Mouse (Mus musculus) neural tube, embryonic 11.5 days (tissue): ENCODE data around the gene Fam167b. TPM values are rescaled to one million over a fixed set of nuclear protein-coding genes. Genes with fewer than 3 reads are reported as not detected.
A peak's percentile ranks its signal among the peaks of the same experiment; 100 is the strongest.

Experiments used
- ATAC-seq: fragments of 200-750 bp; cut with Nextera tagmentation; 2 replicates; pipeline ENCODE4 v1.8.0; 2017; ENCODE audit warnings: moderate number of reproducible peaks, mild to moderate bottlenecking, moderate TSS enrichment, moderate library complexity; ENCODE audit not compliant: insufficient read depth, low FRiP score, low TSS enrichment
- DNase-seq: peaks from one replicate; pipeline ENCODE4 v3.0.0-alpha.2; 2015; ENCODE audit warnings: low spot score
- H3K27ac ChIP-seq: fragments of 300-500 bp; sonication (generic); 2 replicates; pipeline ENCODE4 v1.5.1; 2014; ENCODE audit warnings: low read depth, mild to moderate bottlenecking, low read length
- H3K27me3 ChIP-seq: fragments of 300-500 bp; sonication (generic); 2 replicates; pipeline ENCODE4 v1.6.1; 2014; ENCODE audit warnings: mild to moderate bottlenecking, low read length, mixed read lengths; ENCODE audit not compliant: control insufficient read depth, insufficient read depth
- H3K36me3 ChIP-seq: fragments of 300-500 bp; sonication (generic); 2 replicates; pipeline ENCODE4 v1.6.1; 2014; ENCODE audit warnings: mild to moderate bottlenecking, low read length, moderate library complexity, mixed read lengths; ENCODE audit not compliant: control insufficient read depth, insufficient read depth
- H3K4me1 ChIP-seq: fragments of 300-500 bp; sonication (generic); 2 replicates; pipeline ENCODE4 v1.6.1; 2014; ENCODE audit warnings: low read length, mixed read lengths; ENCODE audit not compliant: control insufficient read depth, insufficient read depth
- H3K4me2 ChIP-seq: fragments of 300-500 bp; sonication (generic); 2 replicates; pipeline ENCODE4 v1.6.1; 2014; ENCODE audit warnings: low read depth, mild to moderate bottlenecking, moderate library complexity
- H3K4me3 ChIP-seq: fragments of 300-500 bp; sonication (generic); 2 replicates; pipeline ENCODE4 v1.5.1; 2014; ENCODE audit warnings: low read depth, low read length
- H3K9ac ChIP-seq: fragments of 300-500 bp; sonication (generic); 2 replicates; pipeline ENCODE4 v1.6.1; 2014; ENCODE audit warnings: mild to moderate bottlenecking, low read length
- H3K9me3 ChIP-seq: fragments of 300-500 bp; sonication (generic); 2 replicates; pipeline ENCODE4 v1.6.1; 2016; ENCODE audit warnings: low read length; ENCODE audit not compliant: control insufficient read depth
- WGBS: fragments of 180-500 bp; shearing (Covaris S2); extraction: QIAGEN DNeasy Blood & Tissue Kit; methylation state at CpG from one replicate; pipeline ENCODE4 v1.1.7; 2014; 5-methylcytosine and 5-hydroxymethylcytosine counted together
- polyA plus RNA-seq: library from polyadenylated mRNA; unstranded; fragments of >200 nt; fragmentation: Nextera tagmentation; extraction: Ambion mirVana; gene quantifications from 2 replicates; pipeline ENCODE4 v1.2.1, GENCODE M21; 2014

Gene Fam167b
- polyA plus RNA-seq, result 1.1 and 1.3 TPM in 2 replicates

DNA sequence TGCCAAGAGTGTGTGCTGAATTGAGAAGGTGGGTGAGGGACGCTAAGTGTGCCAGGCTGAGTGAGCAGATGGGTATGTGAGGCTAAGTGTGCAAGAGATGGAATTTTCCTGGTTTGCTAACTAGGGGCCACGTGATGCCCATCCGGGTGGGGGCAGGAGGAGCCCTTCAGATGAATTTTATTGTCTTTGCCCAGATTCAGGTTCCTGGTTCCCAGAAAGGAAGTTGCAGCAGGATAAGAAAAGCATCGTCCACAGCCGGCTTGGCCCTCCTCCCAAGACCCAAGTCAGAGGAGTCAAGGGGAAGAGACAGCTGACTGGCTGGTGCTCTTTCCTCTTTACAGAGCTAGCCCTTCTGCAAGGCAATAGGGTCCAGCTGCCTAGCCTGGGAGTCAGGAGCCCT is at the start of gene Fam167b:
Fam167b (minus strand) TSS at position 84 of the 400 bp plus-strand sequence.
- H3K4me2 ChIP-seq, result no peak within 1 kb of the TSS
- H3K4me1 ChIP-seq, result no peaks in the 10 kb centered on the region
- no peaks in the 10 kb centered on the region for H3K27me3 ChIP-seq
- ATAC-seq, result no peak
- no peak within 1 kb of the TSS for H3K4me3 ChIP-seq
- DNase-seq, result no peak
- no peak within 1 kb of the TSS for H3K9ac ChIP-seq
- H3K9me3 ChIP-seq, result no peaks in the 10 kb centered on the region
- no peak within 1 kb of the TSS for H3K27ac ChIP-seq
- H3K36me3 ChIP-seq, result no peaks in the 10 kb centered on the region
- WGBS, result 85% methylated on average over 5 of the region's 5 CpGs

- Histone ChIP-seq H3K36me3 (peaks cover 29% of the 10 kb centered on the region), H3K9ac (no peak overlapping the region), H3K9me3 (no peaks in the 10 kb centered on the region), H3K4me3 (no peak overlapping the region), H3K4me2 (no peak overlapping the region), H3K27ac (no peak overlapping the region), H3K4me1 (peaks cover 22% of the 10 kb centered on the region), H3K27me3 (no peaks in the 10 kb centered on the region)
- 78% methylated on average over 6 of the region's 6 CpGs for WGBS
- ATAC-seq, result no peak
- no peak for DNase-seq
Observed at GRCm38 (mm10) chr4:129626035-129626434, 47.7 kb upstream of the Fam167b start.

DNA sequence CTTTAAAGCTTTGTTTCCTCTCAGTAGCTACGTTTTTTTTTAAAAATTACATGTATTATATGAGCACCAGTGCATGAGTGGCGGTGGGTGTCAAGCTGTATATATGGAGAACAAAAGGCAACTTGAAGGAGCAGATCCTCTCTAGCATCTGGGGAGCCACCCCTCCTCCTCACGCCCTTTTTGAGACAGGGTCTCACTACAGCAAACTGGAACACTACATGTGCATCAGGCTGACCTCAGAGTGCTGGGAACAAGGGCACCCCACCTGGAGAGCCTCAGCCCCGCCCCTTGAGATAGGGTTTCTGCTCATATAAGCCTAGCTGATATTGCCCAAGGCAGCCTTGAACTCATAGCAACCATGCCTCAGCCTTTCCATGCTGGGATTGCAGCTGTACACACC is 47.1 kb upstream of the Fam167b start:
- ATAC-seq (no peak), DNase-seq (no peak)
- H3K9me3 ChIP-seq, result no peaks in the 10 kb centered on the region
- no peak overlapping the region for H3K4me2 ChIP-seq
- no peak overlapping the region for H3K4me3 ChIP-seq
- peaks cover 26% of the 10 kb centered on the region for H3K36me3 ChIP-seq
- no peak overlapping the region for H3K27ac ChIP-seq
- H3K4me1 ChIP-seq, result peaks cover 22% of the 10 kb centered on the region
- H3K9ac ChIP-seq, result no peak overlapping the region
- H3K27me3 ChIP-seq, result no peaks in the 10 kb centered on the region
- 47% methylated on average over 4 of the region's 4 CpGs for WGBS

GRCm38 (mm10) chr4:129625029-129625370 is 46.7 kb upstream of the Fam167b start:
- Histone ChIP-seq H3K4me1 (peaks cover 22% of the 10 kb centered on the region), H3K27me3 (no peaks in the 10 kb centered on the region), H3K4me2 (peak overlapping the region; percentile 79), H3K36me3 (peaks cover 22% of the 10 kb centered on the region), H3K9ac (peak overlapping the region; percentile 77), H3K4me3 (peak overlapping the region; percentile 59; the same call in 1 of the 2 replicates), H3K9me3 (no peaks in the 10 kb centered on the region), H3K27ac (peak overlapping the region; percentile 58; the same call in 1 of the 2 replicates)
- 3% methylated on average over 6 of the region's 6 CpGs for WGBS
- ATAC-seq (no peak), DNase-seq (peak; percentile 73)

- no peaks in the 10 kb centered on the region for H3K27me3 ChIP-seq
- WGBS, result 2% methylated on average over 18 of the region's 18 CpGs
- peak overlapping the region; percentile 59 for H3K4me3 ChIP-seq
- H3K4me2 ChIP-seq, result peak overlapping the region; percentile 79
- peak; percentile 86 for DNase-seq
- no peaks in the 10 kb centered on the region for H3K9me3 ChIP-seq
- H3K36me3 ChIP-seq, result peaks cover 19% of the 10 kb centered on the region
- H3K27ac ChIP-seq, result peak overlapping the region; percentile 84
- H3K9ac ChIP-seq, result peak overlapping the region; percentile 77
- ATAC-seq, result peak; percentile 77
- H3K4me1 ChIP-seq, result peaks cover 22% of the 10 kb centered on the region
Observed at GRCm38 (mm10) chr4:129624281-129625028, 46.1 kb upstream of the Fam167b start.

DNA sequence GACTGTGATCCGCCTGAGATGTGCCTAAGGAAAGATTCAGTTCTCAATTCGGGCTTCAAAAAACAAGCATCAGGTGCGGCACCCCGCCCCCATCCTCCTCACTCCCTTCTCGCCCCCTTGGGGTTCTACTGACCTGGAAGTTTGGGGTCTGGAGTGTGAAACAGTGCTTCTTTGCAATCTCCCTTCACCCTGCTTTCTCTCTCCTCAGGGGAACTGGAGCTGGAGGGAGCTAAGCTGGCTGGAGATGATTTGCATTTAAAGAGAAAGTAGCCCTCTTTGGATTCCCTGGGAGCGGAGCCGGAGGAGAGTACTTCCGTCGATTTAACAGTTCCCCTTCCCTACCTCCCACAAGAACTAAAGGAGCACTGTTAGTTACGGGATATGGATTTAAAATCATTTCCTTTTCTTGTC is 45.3 kb upstream of the Fam167b start, which contains the start of gene Ccdc28b:
Ccdc28b (minus strand) TSS at position 267 of the 411 bp plus-strand sequence.
- Histone ChIP-seq H3K27ac (peak within 1 kb of the TSS; percentile 84), H3K4me3 (peak within 1 kb of the TSS; percentile 59), H3K27me3 (no peaks in the 10 kb centered on the region), H3K4me1 (peaks cover 22% of the 10 kb centered on the region), H3K36me3 (peaks cover 13% of the 10 kb centered on the region), H3K9me3 (no peaks in the 10 kb centered on the region), H3K9ac (peak within 1 kb of the TSS; percentile 77), H3K4me2 (peak within 1 kb of the TSS; percentile 79)
- DNase-seq (peak; percentile 60), ATAC-seq (no peak; the same call in 1 of the 2 replicates)
- under 1% methylated on average over 10 of the region's 10 CpGs for WGBS

GRCm38 (mm10) chr4:129622803-129623535 is 44.6 kb upstream of the Fam167b start:
- Histone ChIP-seq H3K4me2 (peak overlapping the region; percentile 79), H3K9ac (peak overlapping the region; percentile 77), H3K9me3 (no peaks in the 10 kb centered on the region), H3K36me3 (peaks cover 11% of the 10 kb centered on the region), H3K27me3 (no peaks in the 10 kb centered on the region), H3K27ac (peak overlapping the region; percentile 84; the same call in 1 of the 2 replicates), H3K4me1 (peaks cover 27% of the 10 kb centered on the region), H3K4me3 (peak overlapping the region; percentile 59)
- no peak for ATAC-seq
- DNase-seq, result no peak
- WGBS, result 23% methylated on average over 8 of the region's 8 CpGs

GRCm38 (mm10) chr4:129622120-129622802 is 43.9 kb upstream of the Fam167b start:
- no peak for ATAC-seq
- no peaks in the 10 kb centered on the region for H3K9me3 ChIP-seq
- no peaks in the 10 kb centered on the region for H3K27me3 ChIP-seq
- H3K4me1 ChIP-seq, result peaks cover 27% of the 10 kb centered on the region
- peaks cover 5% of the 10 kb centered on the region for H3K36me3 ChIP-seq
- H3K4me2 ChIP-seq, result peak overlapping the region; percentile 79
- WGBS, result 78% methylated on average over 11 of the region's 11 CpGs
- H3K4me3 ChIP-seq, result no peak overlapping the region
- no peak for DNase-seq
- peak overlapping the region; percentile 77 for H3K9ac ChIP-seq
- H3K27ac ChIP-seq, result no peak overlapping the region
